Mouse (Mus musculus) adrenal gland, postnatal 10 days (tissue): ENCODE results near the gene Flot2. TPM values are rescaled to one million over a fixed set of nuclear protein-coding genes. Genes with fewer than 3 reads are reported as not detected.
A peak's percentile ranks its signal among the peaks of the same experiment; 100 is the strongest.

Experiments used
- DNase-seq: peaks from one replicate; pipeline ENCODE4 v3.0.0; 2021; ENCODE audit warnings: mixed read lengths
- total RNA-seq, 2 experiments: library from RNA; stranded (reverse); gene quantifications; 2 replicates each; pipeline ENCODE4 v1.2.3; 2021

Flot2 gene
- total RNA-seq, 2 experiments from 2014 or later = 79.1 to 95.9 TPM

- peak; percentile 88 for DNase-seq
Measured at GRCm38 (mm10) chr11:78059833-78060757, 22.4 kb downstream of the Flot2 start.

DNA sequence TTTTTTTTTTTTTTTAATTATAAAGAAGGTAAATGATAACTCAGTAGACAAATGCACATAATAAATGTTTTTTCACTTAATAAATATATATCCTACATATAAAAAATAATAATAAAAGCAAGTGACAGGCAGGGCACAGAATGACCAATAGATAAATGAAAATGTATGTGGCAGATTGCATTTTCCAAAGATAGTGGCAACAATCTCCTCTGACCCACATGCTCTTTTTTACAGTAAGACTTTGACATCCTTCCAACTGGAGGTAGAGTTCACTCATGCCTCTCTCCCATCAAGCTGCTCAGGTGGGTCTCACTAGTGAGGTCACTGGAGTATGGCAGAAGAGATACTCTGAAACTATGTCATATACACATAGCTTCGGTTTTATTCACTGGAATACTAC, 24.8 kb downstream of the Flot2 start:
- no peak for DNase-seq

GRCm38 (mm10) chr11:78065906-78066305, 28.2 kb downstream of the Flot2 start:
- no peak for DNase-seq

DNA sequence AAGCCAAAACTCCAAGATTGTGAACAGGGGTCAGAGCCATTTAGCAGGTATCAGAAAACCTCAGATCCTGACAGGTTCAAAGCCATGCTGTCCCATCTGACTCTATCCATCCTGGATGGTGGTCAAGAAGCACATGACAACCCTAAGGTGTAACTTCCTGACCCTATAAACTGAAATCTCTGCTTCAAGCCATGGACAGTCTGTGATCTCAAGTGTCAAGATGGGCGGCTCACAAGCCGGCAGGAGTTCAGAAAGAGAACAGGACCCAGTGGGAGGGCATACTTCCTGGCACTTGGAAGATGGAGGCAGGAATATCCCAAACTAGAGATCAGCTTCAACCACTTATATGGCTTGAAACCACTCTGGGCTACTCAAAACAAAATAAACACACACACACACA, 28.9 kb downstream of the Flot2 start:
- DNase-seq = no peak

GRCm38 (mm10) chr11:78067566-78067965, 29.8 kb downstream of the Flot2 start:
- no peak for DNase-seq

GRCm38 (mm10) chr11:78069130-78069529, 31.4 kb downstream of the Flot2 start:
- no peak for DNase-seq

GRCm38 (mm10) chr11:78069646-78070045, 31.9 kb downstream of the Flot2 start:
- no peak for DNase-seq

- no peak for DNase-seq
Measured at GRCm38 (mm10) chr11:78071938-78072337, 34.2 kb downstream of the Flot2 start.

- no peak for DNase-seq
Measured at GRCm38 (mm10) chr11:78072425-78073130, 34.8 kb downstream of the Flot2 start.

- no peak for DNase-seq
Measured at GRCm38 (mm10) chr11:78073577-78074276, 36.0 kb downstream of the Flot2 start.

DNA sequence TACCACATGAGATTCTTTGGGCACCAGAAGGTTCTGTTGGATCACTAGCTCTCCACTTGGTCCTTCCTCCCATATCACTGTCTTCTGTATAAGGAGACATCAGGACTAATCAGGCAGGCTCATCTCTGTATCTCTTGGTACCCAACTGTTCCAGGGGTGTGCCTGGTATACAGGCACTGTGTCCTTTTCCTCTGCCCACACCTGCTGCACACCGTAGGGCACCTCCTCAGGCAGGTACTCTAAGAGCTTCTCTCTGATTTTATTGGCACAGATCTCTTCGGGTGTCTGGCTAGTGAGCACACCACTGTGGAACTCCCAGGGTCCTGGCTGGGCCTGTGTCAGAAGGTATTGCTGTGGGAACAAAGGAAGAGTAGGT, 36.5 kb downstream of the Flot2 start:
- no peak for DNase-seq

GRCm38 (mm10) chr11:78074666-78075065, 36.9 kb downstream of the Flot2 start:
- DNase-seq = no peak

GRCm38 (mm10) chr11:78079961-78080921, 42.5 kb downstream of the Flot2 start, which contains the start of gene Eral1:
Eral1 (minus strand) TSS chr11:78080383.
- DNase-seq = peak; percentile 91

DNA sequence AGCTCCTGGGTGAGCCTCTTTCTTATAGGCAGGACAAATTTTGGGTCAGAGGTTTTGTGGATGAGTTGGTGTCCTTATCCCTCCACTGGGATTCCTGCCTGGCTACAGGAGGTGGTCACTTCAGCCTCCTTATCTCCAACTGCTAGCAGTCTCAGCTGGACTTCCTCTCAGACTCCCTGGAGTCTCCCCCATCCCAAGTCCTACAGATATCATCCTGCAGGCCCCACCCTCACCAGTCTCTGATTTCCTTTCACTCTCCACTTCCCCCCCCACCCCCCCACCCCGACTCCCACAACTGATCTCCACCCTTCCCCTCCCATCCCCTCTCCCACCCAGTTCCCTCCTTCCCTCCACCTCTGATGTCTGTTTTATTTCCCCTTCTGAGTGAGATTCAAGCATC, 45.9 kb downstream of the Flot2 start:
- no peak for DNase-seq

GRCm38 (mm10) chr11:78086925-78087479, 49.3 kb downstream of the Flot2 start:
- DNase-seq = no peak

GRCm38 (mm10) chr11:78087756-78088281, 50.1 kb downstream of the Flot2 start:
- DNase-seq = no peak

- no peak for DNase-seq
Measured at GRCm38 (mm10) chr11:78094137-78094503, 56.4 kb downstream of the Flot2 start.

DNA sequence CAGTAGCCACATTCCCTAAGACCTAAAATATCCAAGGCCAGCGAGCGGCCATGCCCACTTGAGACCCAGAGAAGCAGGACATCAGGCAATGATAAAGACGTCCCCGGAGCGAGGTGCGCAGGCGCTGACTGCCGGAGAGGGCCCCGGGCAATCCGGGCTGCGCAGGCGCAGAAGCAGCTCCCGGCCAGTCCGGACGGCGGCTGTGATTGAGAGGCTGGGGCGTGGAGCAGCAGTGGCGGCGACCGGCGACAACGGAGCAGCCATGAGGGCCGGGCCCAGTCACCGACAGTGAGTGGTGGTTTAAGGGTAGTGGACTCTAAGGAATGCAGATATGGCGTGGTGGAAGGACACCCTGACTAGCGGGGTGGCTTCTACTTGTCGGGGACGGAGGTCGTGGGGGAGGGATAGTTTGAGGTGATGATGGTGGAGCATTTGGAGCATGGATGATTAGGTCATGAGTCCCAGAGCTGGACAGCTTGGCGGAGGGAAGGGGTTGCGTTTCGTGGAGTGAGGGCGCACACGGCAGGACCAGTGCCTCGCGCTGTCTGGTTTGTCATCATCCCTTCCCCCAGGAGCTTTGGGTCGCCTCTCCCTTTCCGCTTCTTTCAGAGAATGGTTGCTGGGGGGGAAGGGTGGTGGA, 56.9 kb downstream of the Flot2 start, which contains the start of gene Fam222b:
Fam222b (plus strand) TSS at position 157 of the 640 bp plus-strand sequence.
- DNase-seq = peak; percentile 96

GRCm38 (mm10) chr11:78095144-78095516, 57.4 kb downstream of the Flot2 start:
- no peak for DNase-seq

DNA sequence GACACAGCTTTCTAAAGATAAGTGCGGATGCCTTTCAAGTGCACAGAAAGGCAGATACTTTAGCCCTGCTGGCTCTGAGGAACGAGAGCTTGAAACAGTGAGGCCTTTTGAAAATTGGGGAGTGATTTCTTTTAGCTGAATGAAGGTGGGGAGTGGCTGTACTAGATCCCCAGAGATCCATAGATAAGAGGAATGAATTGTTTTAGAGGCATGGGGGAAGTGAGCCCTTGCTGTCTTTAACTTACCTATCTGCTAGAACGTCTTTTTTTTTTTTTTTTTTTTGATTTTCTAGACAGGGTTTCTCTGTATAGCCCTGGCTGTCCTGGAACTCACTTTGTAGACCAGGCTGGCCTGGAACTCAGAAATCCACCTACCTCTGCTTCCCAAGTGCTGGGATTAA, 59.3 kb downstream of the Flot2 start:
- no peak for DNase-seq
